Mouse (Mus musculus) lung, postnatal 0 days (tissue): ENCODE measurements around the gene Dcbld2.

Experiments used
- CTCF ChIP-seq: IDR thresholded peaks from 2 replicates; pipeline ENCODE4 v1.5.1; 2016; ENCODE audit warnings: antibody characterized with exemption, mild to moderate bottlenecking
- EP300 ChIP-seq: IDR thresholded peaks from 2 replicates; pipeline ENCODE4 v1.6.1; 2016; ENCODE audit warnings: antibody characterized with exemption, mild to moderate bottlenecking, control low read depth

- TF ChIP-seq CTCF (no peak), EP300 (no peak)
Observed at GRCm38 (mm10) chr16:58464051-58464450, 55.8 kb downstream of the Dcbld2 start.
